Mouse (Mus musculus): ENCODE measurements around the gene Mertk. TPM values are rescaled to one million over a fixed set of nuclear protein-coding genes. Genes with fewer than 3 reads are reported as not detected.

Gene Mertk
- total RNA-seq, 2 experiments from 2014 or later = not detected

DNA sequence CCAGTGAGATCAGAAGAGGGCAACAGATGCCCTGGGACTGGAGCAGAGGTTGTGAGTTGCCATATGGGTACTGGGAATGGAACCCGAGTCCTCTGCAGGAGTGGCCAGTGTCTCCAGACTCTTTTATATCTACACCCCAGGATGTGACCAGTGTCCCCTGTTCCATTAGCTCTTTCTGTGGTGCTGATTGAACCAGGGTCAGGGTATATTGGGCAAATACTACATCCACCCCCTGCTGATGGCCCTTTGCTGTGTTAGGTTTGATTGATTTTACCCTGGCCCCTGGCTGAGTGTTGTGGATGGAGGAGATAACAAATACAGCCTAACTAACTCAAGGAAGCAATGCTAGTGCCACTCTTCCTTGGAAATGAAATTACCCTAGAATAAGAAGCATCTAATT is 117.6 kb downstream of the Mertk start:
- no peak for ATAC-seq (replicated peaks; ENCODE audit: poor library complexity, severe bottlenecking)

DNA sequence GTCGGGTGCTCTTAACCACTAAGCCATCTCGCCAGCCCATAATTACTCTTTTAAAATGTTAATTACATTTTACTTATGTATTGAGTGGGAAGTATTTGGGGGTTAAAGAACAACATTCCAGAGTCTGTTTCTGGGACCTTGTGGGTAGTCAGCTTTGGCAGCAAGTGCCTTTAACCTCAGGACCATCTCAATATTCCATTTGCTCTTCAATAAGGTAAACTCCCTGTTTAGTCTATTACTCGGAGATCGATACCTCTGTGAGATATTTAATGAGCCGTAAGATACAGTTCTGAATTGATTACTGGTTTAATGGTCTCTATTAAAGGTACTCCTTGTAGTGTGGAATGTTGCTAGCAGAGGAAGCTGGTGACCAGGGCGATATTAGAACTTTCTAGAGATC is 118.2 kb downstream of the Mertk start:
- no peak for ATAC-seq (replicated peaks; ENCODE audit: poor library complexity, severe bottlenecking)

DNA sequence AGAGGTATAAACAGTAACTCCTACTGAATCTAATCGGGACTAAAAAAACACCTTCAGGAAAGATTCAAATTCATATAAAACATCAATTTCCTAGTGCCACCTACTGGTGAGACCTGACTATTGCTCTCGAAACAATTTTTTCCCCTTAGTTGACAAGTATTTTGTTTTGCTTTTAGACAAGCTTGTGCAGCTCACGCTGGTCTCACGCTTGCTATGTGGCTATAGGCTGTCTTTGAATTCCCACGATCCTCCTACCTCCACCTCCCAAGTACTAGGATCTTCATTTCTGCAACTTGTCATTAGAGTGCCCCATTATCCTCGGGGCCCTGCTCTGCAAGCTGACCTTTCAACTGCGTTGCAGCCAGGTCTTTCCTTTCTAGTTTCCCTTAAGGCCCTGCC is 118.6 kb downstream of the Mertk start:
- ATAC-seq (replicated peaks; ENCODE audit: poor library complexity, severe bottlenecking) = peak; percentile 15

DNA sequence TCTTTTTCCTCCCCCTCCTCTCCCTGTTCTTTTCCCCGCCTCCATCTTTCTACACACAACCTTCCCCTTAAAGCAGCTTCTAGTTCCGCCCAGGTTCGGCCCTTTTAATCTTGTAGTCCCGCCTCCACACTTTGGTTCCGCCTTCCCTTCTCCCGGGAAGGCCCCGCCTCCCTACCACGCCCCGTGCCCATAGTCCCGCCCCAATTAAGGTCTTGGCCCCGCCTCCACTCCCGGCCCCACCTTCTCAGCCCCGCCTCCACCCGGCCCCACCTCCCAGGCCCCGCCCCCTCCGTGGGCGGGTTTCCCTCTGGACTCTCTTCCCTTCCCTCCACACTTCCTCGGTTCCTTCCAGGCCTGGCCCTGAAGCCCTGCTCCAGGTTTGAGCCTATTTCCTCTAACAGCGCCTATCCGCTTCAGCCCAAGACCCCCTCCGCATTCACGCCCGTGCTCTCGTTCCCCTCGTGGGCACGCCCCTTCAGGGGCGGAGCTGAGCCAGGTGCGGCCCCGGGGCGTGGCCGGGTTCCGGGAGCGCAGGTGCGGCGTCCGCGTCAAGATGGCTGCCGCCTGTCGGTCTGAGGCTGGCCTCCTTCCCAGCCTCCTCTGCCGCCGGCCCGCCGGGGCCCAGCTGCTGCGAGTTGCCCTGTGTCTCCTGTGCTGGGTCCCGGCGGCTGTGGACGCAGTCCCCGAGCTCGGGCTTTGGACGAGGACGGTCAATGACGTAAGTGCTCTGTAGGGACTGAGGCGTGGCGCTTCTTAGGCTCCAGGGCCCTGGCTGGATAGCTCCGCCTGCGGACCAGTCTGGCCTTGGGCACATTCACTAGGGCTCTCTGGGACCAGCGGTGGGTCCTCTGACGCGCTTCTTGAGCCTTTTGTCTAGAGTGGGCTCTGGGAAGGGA is 119.3 kb downstream of the Mertk start, which contains the start of gene Tmem87b:
Tmem87b (plus strand) TSS at position 333 of the 896 bp plus-strand sequence.
- peak; percentile 82 for ATAC-seq (replicated peaks; ENCODE audit: poor library complexity, severe bottlenecking)

DNA sequence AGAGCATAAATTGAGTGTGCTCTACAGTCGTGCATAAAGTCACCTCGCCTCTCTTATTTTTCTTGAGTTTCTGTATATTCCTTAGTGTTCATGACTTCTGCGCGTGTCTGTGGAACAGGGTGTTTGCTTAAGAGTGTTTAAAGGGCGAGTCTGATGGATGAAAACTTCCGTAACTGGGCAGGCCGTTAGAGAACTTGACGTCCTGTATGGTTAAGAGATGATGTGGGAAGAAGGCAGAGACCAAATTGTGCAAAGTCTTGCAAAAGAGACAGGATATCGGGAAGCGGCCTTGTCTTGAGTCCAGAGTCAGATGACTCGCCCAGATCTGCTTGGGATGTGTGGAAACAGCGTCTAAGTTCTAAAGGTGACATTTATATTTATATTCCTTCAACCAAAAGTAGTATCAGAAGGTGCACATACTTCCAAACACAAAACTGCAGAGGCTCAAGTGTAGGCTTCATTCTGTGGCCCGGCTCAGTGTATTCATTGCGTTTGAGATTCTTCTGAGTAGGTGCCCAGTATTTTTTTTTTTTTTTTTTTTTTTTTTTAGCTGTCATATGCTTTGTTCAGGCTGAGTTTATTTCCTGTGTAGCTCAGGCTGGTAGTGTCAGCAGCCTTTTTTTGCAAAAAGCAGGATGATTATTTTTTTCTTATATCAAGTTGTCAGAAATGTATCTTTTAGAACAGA is 120.3 kb downstream of the Mertk start:
- peak; percentile 53 for ATAC-seq (replicated peaks; ENCODE audit: poor library complexity, severe bottlenecking)

DNA sequence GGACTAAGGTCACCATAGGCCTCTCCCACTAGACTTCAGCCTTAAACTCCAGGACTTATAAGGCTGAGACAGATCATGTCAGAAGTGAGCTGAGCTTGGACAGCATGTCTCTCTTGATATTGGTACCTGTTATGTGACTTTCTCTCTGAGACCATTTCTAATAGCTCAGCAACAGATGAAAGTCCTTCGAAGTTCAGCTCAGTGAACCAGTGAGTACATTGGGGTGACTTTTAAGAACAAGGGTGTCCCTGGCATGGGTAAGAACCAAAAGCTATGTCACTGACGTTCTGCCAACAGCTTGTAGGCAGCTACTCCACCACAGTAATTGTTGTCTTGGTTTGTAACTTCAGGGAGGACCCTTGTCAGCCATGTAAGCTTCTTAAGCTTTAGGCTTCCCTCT is 121.9 kb downstream of the Mertk start:
- no peak for ATAC-seq (replicated peaks; ENCODE audit: poor library complexity, severe bottlenecking)

DNA sequence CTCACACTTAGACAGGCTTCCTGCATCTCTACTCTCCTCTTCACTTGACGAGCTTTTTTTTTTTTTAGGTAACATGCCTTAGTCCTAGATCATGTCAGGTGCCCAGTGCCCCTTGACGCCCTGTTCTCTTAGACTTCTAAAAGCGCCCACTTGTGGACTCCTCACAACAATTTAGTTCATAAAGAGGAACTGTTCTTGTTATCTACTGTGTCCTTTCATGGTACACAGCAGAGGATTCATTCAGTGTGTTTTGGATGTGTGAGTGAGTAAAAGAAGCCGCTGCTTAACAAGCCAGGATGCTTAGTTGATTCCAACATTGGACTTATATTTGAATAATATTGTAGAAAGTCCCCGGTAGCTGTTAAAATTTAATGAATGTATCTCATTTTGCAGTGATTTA is 125.1 kb downstream of the Mertk start:
- ATAC-seq (replicated peaks; ENCODE audit: poor library complexity, severe bottlenecking) = no peak

DNA sequence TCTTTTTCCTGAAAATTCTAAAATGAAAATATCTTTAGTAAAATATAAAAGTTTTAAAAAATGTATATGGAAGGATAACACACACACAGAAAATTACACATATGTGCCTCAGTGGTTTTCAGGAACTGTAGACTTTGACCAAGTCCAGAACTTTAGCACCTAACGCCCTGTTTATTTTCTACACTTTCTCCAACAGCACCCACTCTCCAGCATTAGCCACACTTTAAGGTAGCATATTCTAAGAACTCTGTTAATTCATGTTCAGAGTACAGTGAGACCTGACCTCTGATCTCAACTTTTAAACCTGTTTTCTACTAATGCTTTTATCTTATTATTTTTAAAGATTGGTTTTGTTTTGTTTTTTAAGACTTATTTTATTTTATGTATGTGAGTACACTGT is 129.0 kb downstream of the Mertk start:
- ATAC-seq (replicated peaks; ENCODE audit: poor library complexity, severe bottlenecking) = no peak

DNA sequence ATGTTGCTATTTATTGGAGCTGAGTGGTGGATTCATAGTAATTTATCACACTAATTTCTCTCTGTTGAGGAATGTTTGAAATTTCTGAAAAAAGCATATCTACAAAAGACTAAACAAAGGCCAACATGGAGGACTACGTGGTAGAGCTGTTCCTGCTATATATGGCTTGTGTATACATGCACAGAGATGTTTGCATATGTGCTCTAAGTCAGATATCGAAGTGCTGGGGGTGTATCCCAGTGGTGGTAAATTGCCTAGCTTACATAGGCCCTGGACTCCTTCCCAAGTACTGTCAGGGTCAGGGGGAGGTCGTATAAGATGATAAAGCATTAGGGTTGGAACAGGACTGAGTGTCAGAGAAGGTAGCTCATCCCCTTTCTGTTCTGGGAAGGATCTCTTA is 133.9 kb downstream of the Mertk start:
- no peak for ATAC-seq (replicated peaks; ENCODE audit: poor library complexity, severe bottlenecking)

DNA sequence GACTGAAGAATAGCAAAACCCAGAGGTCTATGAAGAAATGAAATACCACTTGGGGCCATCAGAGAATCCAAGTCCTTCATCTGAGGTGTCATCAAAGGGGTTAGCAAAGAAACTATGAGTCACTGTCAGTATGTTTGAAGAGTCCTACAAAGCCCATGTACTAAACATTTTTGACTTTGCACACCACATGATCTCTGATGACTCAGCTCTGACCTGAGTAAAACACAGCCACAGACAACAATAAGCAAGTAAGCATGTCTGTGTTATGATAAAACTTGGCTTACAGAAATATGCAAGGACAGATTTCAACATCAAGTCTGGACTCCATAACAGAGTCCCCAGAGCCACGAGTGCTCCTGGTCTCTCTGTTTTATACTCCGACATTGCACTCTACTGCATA is 134.3 kb downstream of the Mertk start:
- no peak for ATAC-seq (replicated peaks; ENCODE audit: poor library complexity, severe bottlenecking)

DNA sequence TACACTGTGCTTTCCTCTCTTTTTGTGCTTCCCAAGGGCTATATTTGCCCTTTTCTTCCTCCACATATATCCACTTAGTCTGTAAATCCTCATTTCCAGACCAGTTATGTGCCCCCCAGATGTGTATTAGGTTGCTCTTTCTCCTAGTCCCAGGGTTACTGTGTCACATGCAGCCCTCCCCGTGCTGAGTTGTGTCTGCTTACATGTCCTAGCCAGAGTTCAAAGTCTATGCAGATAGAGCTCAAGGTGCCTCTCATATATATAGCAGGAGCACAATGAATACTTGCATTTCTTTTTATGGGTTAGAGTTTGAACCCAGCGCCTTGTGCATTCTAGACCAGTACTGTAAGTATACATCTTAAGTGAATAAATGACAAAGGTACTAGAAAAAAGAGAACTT is 134.7 kb downstream of the Mertk start:
- ATAC-seq (replicated peaks; ENCODE audit: poor library complexity, severe bottlenecking) = no peak

DNA sequence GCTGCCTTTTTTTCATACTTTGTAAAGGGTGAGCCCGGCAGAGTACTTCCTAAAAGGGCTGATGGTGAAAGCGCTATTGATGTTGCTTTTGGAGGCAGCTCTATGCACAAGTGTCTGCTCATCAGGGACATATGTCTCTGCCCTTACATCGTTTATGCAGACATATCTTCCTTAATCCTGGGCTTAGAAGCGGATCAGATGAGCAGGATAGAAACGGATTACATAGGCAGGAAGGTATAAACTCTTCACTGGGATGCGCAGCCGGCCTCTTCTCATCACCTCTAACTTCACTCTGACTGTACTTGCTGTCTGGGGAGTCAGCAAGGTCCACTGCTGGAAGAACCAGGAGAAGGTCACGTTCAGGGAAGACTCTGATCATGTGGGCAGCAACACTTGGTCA is 138.8 kb downstream of the Mertk start:
- ATAC-seq (replicated peaks; ENCODE audit: poor library complexity, severe bottlenecking) = no peak

DNA sequence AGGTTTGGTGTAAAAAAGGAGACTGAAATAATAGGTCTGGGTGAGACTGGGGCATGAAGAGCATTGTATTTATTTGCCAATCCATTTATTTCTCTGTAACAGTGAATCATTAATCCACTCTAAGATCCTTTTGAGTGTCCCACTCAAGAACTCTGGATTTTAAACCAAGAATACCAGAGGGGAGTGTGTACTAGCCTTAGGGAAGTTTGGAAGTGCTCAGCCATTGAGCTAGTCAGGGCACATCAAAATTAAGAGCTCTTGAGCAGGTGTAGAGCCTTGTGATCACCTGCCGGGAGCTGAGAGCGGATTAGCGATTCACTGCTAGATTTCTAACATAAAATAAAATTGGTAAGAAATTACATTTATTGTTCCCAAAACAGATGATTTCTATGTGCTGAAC is 139.9 kb downstream of the Mertk start:
- ATAC-seq (replicated peaks; ENCODE audit: poor library complexity, severe bottlenecking) = no peak

DNA sequence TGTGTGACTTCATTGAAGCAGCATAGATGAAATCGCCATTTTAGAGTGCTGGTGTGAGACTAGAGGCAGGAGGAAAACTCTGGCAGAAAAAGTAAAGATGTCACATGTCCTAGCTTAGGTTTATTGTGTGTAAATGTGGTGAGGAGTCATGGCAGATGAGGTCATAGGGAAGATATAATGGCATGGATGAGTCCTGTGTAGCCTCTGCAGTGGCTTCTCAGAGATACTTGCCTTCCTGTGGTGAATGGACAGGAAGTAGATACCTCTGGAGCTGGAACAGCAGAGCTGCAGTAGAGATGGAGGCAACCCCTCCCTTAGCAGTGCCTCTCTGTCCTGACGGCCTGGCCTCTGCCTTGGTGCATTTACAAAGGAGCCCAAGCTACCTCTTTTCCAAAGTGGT is 140.7 kb downstream of the Mertk start:
- no peak for ATAC-seq (replicated peaks; ENCODE audit: poor library complexity, severe bottlenecking)

DNA sequence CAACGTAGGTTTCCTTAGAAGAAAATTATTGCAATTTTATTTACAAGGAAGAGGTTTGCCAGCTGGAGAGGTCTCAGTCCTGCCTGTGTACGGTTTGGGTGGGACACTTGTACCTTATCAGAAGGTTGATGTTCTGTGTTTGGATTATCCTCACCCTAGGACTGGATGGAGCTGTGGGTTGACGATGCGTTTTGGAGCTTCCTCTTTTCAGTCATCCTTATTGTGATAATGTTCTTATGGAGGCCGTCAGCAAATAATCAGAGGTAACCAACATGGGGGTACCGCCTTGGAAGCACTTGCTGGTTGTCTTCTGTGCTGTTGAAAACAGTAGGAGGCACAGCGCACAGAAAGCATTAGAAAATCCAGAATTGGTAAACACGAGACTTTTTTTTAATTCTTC is 143.7 kb downstream of the Mertk start:
- ATAC-seq (replicated peaks; ENCODE audit: poor library complexity, severe bottlenecking) = no peak

DNA sequence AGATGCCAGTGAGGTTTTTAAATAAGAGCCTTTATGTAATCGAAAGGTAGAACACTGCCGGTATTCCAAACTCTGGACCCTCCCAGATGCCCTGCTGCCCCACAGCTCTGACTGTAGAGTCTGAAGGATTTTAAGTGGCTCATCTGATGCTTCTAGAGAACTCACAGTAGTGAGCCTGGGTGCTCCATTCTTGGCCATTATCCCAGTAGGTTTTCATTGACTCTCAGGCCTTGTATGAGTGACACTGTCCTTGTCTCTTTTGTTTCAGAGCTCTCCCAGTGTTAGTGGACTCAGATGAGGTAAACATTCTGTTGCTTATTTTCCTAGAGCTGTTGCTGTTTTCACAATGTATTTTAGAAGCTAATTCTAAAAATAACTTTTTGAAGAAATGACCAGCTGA is 151.3 kb downstream of the Mertk start:
- ATAC-seq (replicated peaks; ENCODE audit: poor library complexity, severe bottlenecking) = no peak

Other genes with a start within 250 kb of the Mertk start
- gene Spdye4c, start 107.7 kb upstream of the Mertk start, total RNA-seq (2014; fragmentation: Nextera tagmentation) = not detected in 2 replicates
- not detected in 2 replicates for gene Spdye4c, start 107.7 kb upstream of the Mertk start, total RNA-seq (2017)
- gene Anapc1, start 11.6 kb upstream of the Mertk start, total RNA-seq (2014; fragmentation: Nextera tagmentation) = 101 and 130 TPM in 2 replicates
- gene Anapc1, start 11.6 kb upstream of the Mertk start, total RNA-seq (2017) = 111 and 148 TPM in 2 replicates
- 11.7 and 18.5 TPM in 2 replicates for gene Tmem87b, start 119.2 kb downstream of the Mertk start, total RNA-seq (2014; fragmentation: Nextera tagmentation)
- gene Tmem87b, start 119.2 kb downstream of the Mertk start, total RNA-seq (2017) = 17.7 and 20.8 TPM in 2 replicates
- gene Fbln7, start 164.0 kb downstream of the Mertk start, total RNA-seq (2014; fragmentation: Nextera tagmentation) = not detected in 2 replicates
- not detected in 2 replicates for gene Fbln7, start 164.0 kb downstream of the Mertk start, total RNA-seq (2017)
- gene Zc3h8, start 245.1 kb downstream of the Mertk start, total RNA-seq (2014; fragmentation: Nextera tagmentation) = 10.5 and 15.4 TPM in 2 replicates
- 9.9 and 19.1 TPM in 2 replicates for gene Zc3h8, start 245.1 kb downstream of the Mertk start, total RNA-seq (2017)

All from granulocyte monocyte progenitor cell, adult 5-6 weeks (primary cell).